ENCODE assay signal across 28 mouse cellular contexts in the genomic region with DNA sequence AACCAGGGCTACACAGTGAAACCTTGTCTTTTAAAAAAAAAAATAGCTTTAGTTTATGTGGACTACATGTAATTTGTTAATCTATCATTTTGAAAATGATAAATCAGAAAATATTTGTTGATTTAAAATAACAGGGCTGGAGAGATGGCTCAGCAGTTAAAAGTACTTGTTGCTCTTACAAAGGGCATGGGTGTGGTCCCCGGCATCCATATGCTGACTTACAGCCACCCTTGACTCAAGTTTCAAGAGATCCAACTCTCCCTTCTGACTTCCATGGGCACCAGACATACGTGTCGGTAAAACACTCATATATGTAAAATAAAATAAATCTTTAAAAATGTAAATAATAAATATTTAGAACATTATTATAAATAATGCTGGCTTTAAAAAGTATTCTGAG.
"Had no signal": no experiment of that assay in that cellular context is flagged by ENCODE, and none has a peak within 500 bp of the region (broad histone marks: within the 10 kb centered on the region; RNA-seq: fewer than 3 reads in every experiment).

No protein-coding gene starts in this region.

- DNase-seq: gastrocnemius, adult 2 months; gastrocnemius, postnatal 10 days; gastrocnemius, postnatal 36 days; heart, adult 11 months; heart, adult 2 months; heart, postnatal 14 days; heart, postnatal 36 days; kidney, adult 11 months; kidney, adult 2 months; kidney, adult 9 months; kidney, postnatal 14 days; kidney, postnatal 36 days; layer of hippocampus, adult 9-11 months; layer of hippocampus, postnatal 36 days; liver; liver, embryonic 13.5 days; liver, postnatal 0 days had no signal

- H3K4me3 ChIP-seq: gastrocnemius, adult 2 months; heart, adult 2 months; heart, embryonic 13.5 days; heart, embryonic 15.5 days; hindbrain, embryonic 13.5 days; hindbrain, embryonic 15.5 days; kidney, embryonic 15.5 days; left cerebral cortex, adult 2 months; limb, embryonic 10.5 days; limb, embryonic 12.5 days; liver, embryonic 13.5 days; liver, embryonic 15.5 days had no signal

- H3K27me3 ChIP-seq: heart, embryonic 13.5 days; heart, embryonic 15.5 days; hindbrain, embryonic 13.5 days; hindbrain, embryonic 15.5 days; kidney, embryonic 15.5 days; liver, embryonic 15.5 days had no signal

- H3K9ac ChIP-seq: heart, embryonic 13.5 days; heart, embryonic 15.5 days; hindbrain, embryonic 13.5 days; hindbrain, embryonic 15.5 days; kidney, embryonic 15.5 days; limb, embryonic 12.5 days; liver, embryonic 13.5 days; liver, embryonic 15.5 days; liver, postnatal 0 days had no signal

- H3K9me3 ChIP-seq: heart, embryonic 13.5 days; heart, embryonic 15.5 days; hindbrain, embryonic 13.5 days; hindbrain, embryonic 15.5 days; kidney, embryonic 15.5 days; limb, embryonic 10.5 days; limb, embryonic 12.5 days; liver, embryonic 13.5 days; liver, embryonic 15.5 days had no signal

- H3K27ac ChIP-seq: gastrocnemius, adult 2 months; heart, adult 2 months; heart, embryonic 13.5 days; heart, embryonic 15.5 days; hindbrain, embryonic 13.5 days; hindbrain, embryonic 15.5 days; hindbrain, postnatal 0 days; kidney, embryonic 15.5 days; kidney, postnatal 0 days; left cerebral cortex, adult 2 months; limb, embryonic 10.5 days; limb, embryonic 12.5 days; liver, embryonic 13.5 days; liver, embryonic 15.5 days had no signal

- H3K36me3 ChIP-seq: heart, embryonic 13.5 days; heart, embryonic 15.5 days; hindbrain, embryonic 13.5 days; hindbrain, embryonic 15.5 days; kidney, embryonic 15.5 days; limb, embryonic 10.5 days; limb, embryonic 12.5 days; liver, embryonic 13.5 days; liver, embryonic 15.5 days had no signal
